Mouse (Mus musculus): Measurements from ENCODE around the gene B230104I21Rik. TPM values are rescaled to one million over a fixed set of nuclear protein-coding genes. Genes with fewer than 3 reads are reported as not detected.

Gene B230104I21Rik
- polyA plus RNA-seq, 1 experiment from 2014 or later, result not detected

GRCm38 (mm10) chr4:154371542-154372247 lies 35.8 kb downstream of the B230104I21Rik start:
- H3K4me3 ChIP-seq (ENCODE audit: low read depth, low read length), result no peak overlapping the region
- no peaks in the 10 kb centered on the region for H3K9me3 ChIP-seq (ENCODE audit: control insufficient read depth, low read length)
- DNase-seq (ENCODE audit: low spot score), result no peak
- H3K27ac ChIP-seq (ENCODE audit: low read depth, low read length), result no peak overlapping the region
- no peak overlapping the region for H3K9ac ChIP-seq (ENCODE audit: low read length)
- no peaks in the 10 kb centered on the region for H3K27me3 ChIP-seq (ENCODE audit: control insufficient read depth, insufficient read depth, low read length)
- H3K36me3 ChIP-seq (ENCODE audit: control insufficient read depth, insufficient read depth, low read length), result no peaks in the 10 kb centered on the region; the same call in 1 of the 2 replicates
- no peak for ATAC-seq (replicated peaks; ENCODE audit: low FRiP score)
- H3K4me2 ChIP-seq (ENCODE audit: low read depth, low read length, severe bottlenecking), result no peak overlapping the region
- 84% methylated on average over 13 of the region's 13 CpGs for WGBS
- 0 out of 2 replicates have a peak, but pooled peaks cover under 1% of the 10 kb centered on the region for H3K4me1 ChIP-seq (replicated peaks; ENCODE audit: control insufficient read depth, insufficient read depth, low read length)

GRCm38 (mm10) chr4:154375939-154376625 lies 40.2 kb downstream of the B230104I21Rik start:
- H3K4me3 ChIP-seq (ENCODE audit: low read depth, low read length), result no peak overlapping the region
- no peak overlapping the region for H3K9ac ChIP-seq (ENCODE audit: low read length)
- no peak overlapping the region for H3K27ac ChIP-seq (ENCODE audit: low read depth, low read length)
- DNase-seq (ENCODE audit: low spot score) (no peak), ATAC-seq (replicated peaks; ENCODE audit: low FRiP score) (no peak)
- WGBS, result 91% methylated on average over 10 of the region's 10 CpGs
- no peaks in the 10 kb centered on the region for H3K27me3 ChIP-seq (ENCODE audit: control insufficient read depth, insufficient read depth, low read length)
- H3K4me1 ChIP-seq (replicated peaks; ENCODE audit: control insufficient read depth, insufficient read depth, low read length), result no peaks in the 10 kb centered on the region
- no peak overlapping the region for H3K4me2 ChIP-seq (ENCODE audit: low read depth, low read length, severe bottlenecking)
- H3K36me3 ChIP-seq (ENCODE audit: control insufficient read depth, insufficient read depth, low read length), result no peaks in the 10 kb centered on the region
- H3K9me3 ChIP-seq (ENCODE audit: control insufficient read depth, low read length), result no peaks in the 10 kb centered on the region

GRCm38 (mm10) chr4:154378876-154379275 lies 42.9 kb downstream of the B230104I21Rik start:
- H3K36me3 ChIP-seq (ENCODE audit: control insufficient read depth, insufficient read depth, low read length), result no peaks in the 10 kb centered on the region
- WGBS, result 98% methylated on average over 2 of the region's 2 CpGs
- no peak overlapping the region for H3K9ac ChIP-seq (ENCODE audit: low read length)
- H3K4me1 ChIP-seq (replicated peaks; ENCODE audit: control insufficient read depth, insufficient read depth, low read length), result no peaks in the 10 kb centered on the region
- H3K4me3 ChIP-seq (ENCODE audit: low read depth, low read length), result no peak overlapping the region
- DNase-seq (ENCODE audit: low spot score) (no peak), ATAC-seq (replicated peaks; ENCODE audit: low FRiP score) (no peak)
- H3K4me2 ChIP-seq (ENCODE audit: low read depth, low read length, severe bottlenecking), result no peak overlapping the region
- H3K9me3 ChIP-seq (ENCODE audit: control insufficient read depth, low read length), result no peaks in the 10 kb centered on the region
- H3K27me3 ChIP-seq (ENCODE audit: control insufficient read depth, insufficient read depth, low read length), result no peaks in the 10 kb centered on the region; the same call in 1 of the 2 replicates
- H3K27ac ChIP-seq (ENCODE audit: low read depth, low read length), result no peak overlapping the region

GRCm38 (mm10) chr4:154385208-154385607 lies 49.3 kb downstream of the B230104I21Rik start:
- ATAC-seq (replicated peaks; ENCODE audit: low FRiP score), result no peak
- peaks cover 5% of the 10 kb centered on the region; the same call in 1 of the 2 replicates for H3K4me1 ChIP-seq (replicated peaks; ENCODE audit: control insufficient read depth, insufficient read depth, low read length)
- no peak overlapping the region for H3K4me2 ChIP-seq (ENCODE audit: low read depth, low read length, severe bottlenecking)
- no peak for DNase-seq (ENCODE audit: low spot score)
- H3K27ac ChIP-seq (ENCODE audit: low read depth, low read length), result no peak overlapping the region
- H3K27me3 ChIP-seq (ENCODE audit: control insufficient read depth, insufficient read depth, low read length), result no peaks in the 10 kb centered on the region; the same call in 1 of the 2 replicates
- no peaks in the 10 kb centered on the region for H3K36me3 ChIP-seq (ENCODE audit: control insufficient read depth, insufficient read depth, low read length)
- no peaks in the 10 kb centered on the region for H3K9me3 ChIP-seq (ENCODE audit: control insufficient read depth, low read length)
- no peak overlapping the region for H3K9ac ChIP-seq (ENCODE audit: low read length)
- no peak overlapping the region for H3K4me3 ChIP-seq (ENCODE audit: low read depth, low read length)
- 75% methylated on average over 8 of the region's 8 CpGs for whole genome bisulfite sequencing

- Histone ChIP-seq H3K27ac (ENCODE audit: low read depth, low read length) (no peak overlapping the region), H3K36me3 (ENCODE audit: control insufficient read depth, insufficient read depth, low read length) (no peaks in the 10 kb centered on the region), H3K4me3 (ENCODE audit: low read depth, low read length) (no peak overlapping the region), H3K9me3 (ENCODE audit: control insufficient read depth, low read length) (no peaks in the 10 kb centered on the region), H3K27me3 (ENCODE audit: control insufficient read depth, insufficient read depth, low read length) (no peaks in the 10 kb centered on the region; the same call in 1 of the 2 replicates), H3K9ac (ENCODE audit: low read length) (no peak overlapping the region), H3K4me1 (replicated peaks; ENCODE audit: control insufficient read depth, insufficient read depth, low read length) (peaks cover 9% of the 10 kb centered on the region; the same call in 1 of the 2 replicates), H3K4me2 (ENCODE audit: low read depth, low read length, severe bottlenecking) (no peak overlapping the region)
- 68% methylated on average over 2 of the region's 2 CpGs for WGBS
- ATAC-seq (replicated peaks; ENCODE audit: low FRiP score), result no peak
- DNase-seq (ENCODE audit: low spot score), result no peak
Observed at GRCm38 (mm10) chr4:154385918-154386317, 50.0 kb downstream of the B230104I21Rik start.

GRCm38 (mm10) chr4:154386810-154387209 lies 50.9 kb downstream of the B230104I21Rik start:
- WGBS, result 51% methylated on average over 8 of the region's 8 CpGs

GRCm38 (mm10) chr4:154389641-154390040 lies 53.7 kb downstream of the B230104I21Rik start:
- H3K4me3 ChIP-seq (ENCODE audit: low read depth, low read length), result no peak overlapping the region
- peaks cover 25% of the 10 kb centered on the region for H3K4me1 ChIP-seq (replicated peaks; ENCODE audit: control insufficient read depth, insufficient read depth, low read length)
- 83% methylated on average over 2 of the region's 2 CpGs for WGBS
- H3K27me3 ChIP-seq (ENCODE audit: control insufficient read depth, insufficient read depth, low read length), result no peaks in the 10 kb centered on the region
- H3K4me2 ChIP-seq (ENCODE audit: low read depth, low read length, severe bottlenecking), result no peak overlapping the region
- H3K27ac ChIP-seq (ENCODE audit: low read depth, low read length), result peak overlapping the region; percentile 77
- H3K9ac ChIP-seq (ENCODE audit: low read length), result 0 out of 2 replicates have a peak overlapping the region, but pooled peaks have one; percentile 5
- DNase-seq (ENCODE audit: low spot score) (no peak), ATAC-seq (replicated peaks; ENCODE audit: low FRiP score) (no peak)
- H3K36me3 ChIP-seq (ENCODE audit: control insufficient read depth, insufficient read depth, low read length), result no peaks in the 10 kb centered on the region
- no peaks in the 10 kb centered on the region for H3K9me3 ChIP-seq (ENCODE audit: control insufficient read depth, low read length)

More at GRCm38 (mm10) chr4:154386810-154387209, 50.9 kb downstream of the B230104I21Rik start:
- DNase-seq (ENCODE audit: low spot score) (no peak), ATAC-seq (replicated peaks; ENCODE audit: low FRiP score) (no peak)
- no peaks in the 10 kb centered on the region for H3K9me3 ChIP-seq (ENCODE audit: control insufficient read depth, low read length)
- H3K9ac ChIP-seq (ENCODE audit: low read length), result no peak overlapping the region
- no peak overlapping the region for H3K4me3 ChIP-seq (ENCODE audit: low read depth, low read length)
- H3K4me1 ChIP-seq (replicated peaks; ENCODE audit: control insufficient read depth, insufficient read depth, low read length), result peaks cover 9% of the 10 kb centered on the region
- H3K27ac ChIP-seq (ENCODE audit: low read depth, low read length), result no peak overlapping the region
- H3K36me3 ChIP-seq (ENCODE audit: control insufficient read depth, insufficient read depth, low read length), result no peaks in the 10 kb centered on the region
- no peak overlapping the region for H3K4me2 ChIP-seq (ENCODE audit: low read depth, low read length, severe bottlenecking)
- H3K27me3 ChIP-seq (ENCODE audit: control insufficient read depth, insufficient read depth, low read length), result no peaks in the 10 kb centered on the region; the same call in 1 of the 2 replicates

- 7% methylated on average over 20 of the region's 20 CpGs for WGBS
- H3K27me3 ChIP-seq (ENCODE audit: control insufficient read depth, insufficient read depth, low read length), result no peaks in the 10 kb centered on the region
- ATAC-seq (replicated peaks; ENCODE audit: low FRiP score) (peak; percentile 72), DNase-seq (ENCODE audit: low spot score) (peak; percentile 84)
- peak overlapping the region; percentile 77 for H3K27ac ChIP-seq (ENCODE audit: low read depth, low read length)
- no peaks in the 10 kb centered on the region for H3K9me3 ChIP-seq (ENCODE audit: control insufficient read depth, low read length)
- no peak overlapping the region for H3K4me3 ChIP-seq (ENCODE audit: low read depth, low read length)
- H3K36me3 ChIP-seq (ENCODE audit: control insufficient read depth, insufficient read depth, low read length), result no peaks in the 10 kb centered on the region
- peaks cover 25% of the 10 kb centered on the region for H3K4me1 ChIP-seq (replicated peaks; ENCODE audit: control insufficient read depth, insufficient read depth, low read length)
- peak overlapping the region; percentile 49 for H3K9ac ChIP-seq (ENCODE audit: low read length)
- H3K4me2 ChIP-seq (ENCODE audit: low read depth, low read length, severe bottlenecking), result peak overlapping the region; percentile 28; the same call in 1 of the 2 replicates
Observed at GRCm38 (mm10) chr4:154390333-154391080, 54.6 kb downstream of the B230104I21Rik start.

Measured in forebrain, embryonic 11.5 days (tissue).